Mouse (Mus musculus) neutrophil, adult 83 days (primary cell): ENCODE data around the gene Tmem51. TPM values are rescaled to one million over a fixed set of nuclear protein-coding genes. Genes with fewer than 3 reads are reported as not detected.

Source experiments
- total RNA-seq, 2 experiments: library from RNA; stranded (reverse); gene quantifications; one replicate each; pipeline ENCODE4 v1.2.4; 2023

The Tmem51 gene
- 10 to 100 TPM in 1 of 2 experiments, 1 to 10 TPM in 1; 9.5 to 10.7 TPM for total RNA-seq

DNA sequence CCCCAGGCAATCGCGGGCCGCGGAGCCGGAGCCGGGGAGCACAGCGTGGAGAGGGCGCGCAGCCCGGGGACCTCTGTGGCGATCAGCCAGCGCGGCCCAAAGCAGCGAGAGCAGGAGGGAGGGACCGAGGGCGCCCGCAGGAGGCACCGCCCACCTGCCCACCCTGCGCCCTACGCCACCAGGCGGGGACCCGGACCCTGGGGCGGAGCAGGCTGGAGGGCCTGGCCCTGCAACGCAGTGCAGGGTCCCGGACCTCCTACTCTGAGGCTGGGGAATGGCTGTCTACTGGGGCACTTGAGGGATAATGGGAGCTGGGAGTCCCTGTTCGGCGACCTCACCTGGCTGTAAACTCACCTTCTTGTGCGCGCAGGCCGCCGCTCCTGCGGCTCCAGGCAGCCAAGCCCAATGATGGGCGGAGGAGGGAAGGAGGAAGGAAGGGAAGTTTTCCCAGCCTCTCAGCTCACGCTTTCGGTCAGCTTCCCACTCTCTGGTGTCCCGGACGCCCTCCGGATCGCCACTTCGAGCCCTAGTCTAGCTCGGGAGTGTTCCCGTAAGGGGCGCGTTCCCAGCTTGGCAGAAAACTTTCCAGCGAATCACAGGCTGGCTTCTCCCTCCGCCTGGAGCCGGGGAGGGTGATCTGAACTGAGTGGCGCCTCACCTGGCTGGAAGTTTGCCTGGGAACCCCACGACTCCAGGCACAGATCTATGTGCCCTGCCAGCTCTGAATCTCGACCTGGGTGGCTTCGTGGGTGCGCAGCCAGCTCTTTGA, at the start of gene Tmem51:
Tmem51 (minus strand) TSS at position 174 of the 769 bp plus-strand sequence.

DNA sequence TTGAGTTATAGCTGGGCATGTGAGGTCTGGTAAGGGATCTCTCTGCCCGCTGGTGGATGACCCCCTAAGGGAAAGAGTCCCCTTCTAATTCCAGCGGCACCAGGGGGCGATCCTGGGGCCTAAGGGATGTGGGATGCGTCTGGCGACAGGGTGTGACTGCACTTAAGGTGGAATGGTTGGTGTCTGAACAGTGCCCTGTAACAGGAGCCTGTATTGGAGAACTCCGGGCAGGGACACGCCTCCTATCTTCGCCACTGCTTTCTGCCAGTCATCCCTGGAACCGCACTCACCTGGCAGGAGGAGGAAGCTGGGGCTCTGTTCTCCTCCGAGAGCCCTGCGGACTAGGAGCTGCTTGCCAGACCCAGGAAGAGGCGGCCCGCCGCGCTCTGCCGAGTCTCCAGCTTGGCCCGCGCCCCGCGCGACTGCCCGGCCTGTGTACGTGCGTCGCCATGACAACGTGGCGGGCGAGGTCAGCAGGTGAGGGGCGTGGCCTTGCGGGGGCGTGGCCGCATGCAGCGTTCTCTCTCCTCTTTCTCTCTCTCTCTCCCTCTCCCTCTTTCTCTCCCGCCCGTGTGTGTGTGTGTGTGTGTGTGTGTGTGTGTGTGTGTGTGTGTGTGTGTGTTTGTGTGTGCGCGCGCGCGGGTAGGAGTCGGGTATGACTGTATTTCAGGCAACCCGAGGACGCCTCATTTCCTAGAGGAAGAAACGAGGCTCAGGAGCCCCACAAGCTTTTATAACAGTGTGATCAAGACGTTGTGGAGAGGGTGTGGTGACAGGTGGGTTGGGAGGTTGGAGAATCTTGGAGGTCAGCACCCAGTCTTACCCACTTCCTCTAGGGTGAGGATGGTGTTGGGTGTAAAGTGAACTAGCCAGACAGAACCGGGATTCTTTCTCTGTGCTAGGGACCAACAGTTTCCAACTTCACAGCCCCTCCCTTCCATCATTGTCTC, 69.2 kb downstream of the Tmem51 start, which contains the start of gene Fhad1:
Fhad1 (minus strand) TSS at position 424 of the 950 bp plus-strand sequence.

Other genes with a start within 250 kb of the Tmem51 start
- not detected for gene Ctrc, start 237.9 kb downstream of the Tmem51 start, total RNA-seq
- gene Efhd2, start 209.4 kb downstream of the Tmem51 start, total RNA-seq: 100 to 1,000 TPM; 118 to 123 TPM
- not detected for gene Fhad1, start 69.2 kb downstream of the Tmem51 start, total RNA-seq
- gene Kazn, start 155.1 kb upstream of the Tmem51 start, total RNA-seq: not detected